Mouse (Mus musculus) left cerebral cortex, adult 9 months (tissue): Measurements from ENCODE around the gene Pms2.

Experiments used
- DNase-seq, 2 experiments: peaks; one replicate each; pipeline ENCODE4 v3.0.0; 2022; ENCODE audit warnings: low spot score in 2 of 2

Gene Pms2

DNA sequence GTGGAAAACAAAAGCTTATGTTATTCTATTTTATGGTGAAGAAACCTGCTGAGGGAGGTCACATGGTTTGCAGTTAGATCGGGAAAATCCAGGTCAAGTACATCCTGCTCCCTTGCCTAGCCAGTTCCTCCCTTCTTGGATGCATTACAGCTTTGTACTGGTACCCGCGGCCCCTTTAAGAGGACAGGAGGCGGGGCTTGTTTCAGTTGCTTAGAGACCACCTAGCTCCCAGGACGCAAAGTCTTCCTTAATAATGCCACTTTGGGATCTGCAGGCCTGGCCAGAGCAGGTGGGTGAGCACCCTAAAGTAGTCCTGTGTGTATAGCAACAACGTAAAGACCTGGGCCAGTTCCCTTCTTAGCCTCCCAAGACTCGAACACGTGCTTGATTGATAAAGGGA lies 23.1 kb downstream of the Pms2 start, which contains the start of gene Rsph10b:
Gene Rsph10b (plus strand): TSS at position 205 of the 400 bp plus-strand sequence.
- DNase-seq, result no peak

DNA sequence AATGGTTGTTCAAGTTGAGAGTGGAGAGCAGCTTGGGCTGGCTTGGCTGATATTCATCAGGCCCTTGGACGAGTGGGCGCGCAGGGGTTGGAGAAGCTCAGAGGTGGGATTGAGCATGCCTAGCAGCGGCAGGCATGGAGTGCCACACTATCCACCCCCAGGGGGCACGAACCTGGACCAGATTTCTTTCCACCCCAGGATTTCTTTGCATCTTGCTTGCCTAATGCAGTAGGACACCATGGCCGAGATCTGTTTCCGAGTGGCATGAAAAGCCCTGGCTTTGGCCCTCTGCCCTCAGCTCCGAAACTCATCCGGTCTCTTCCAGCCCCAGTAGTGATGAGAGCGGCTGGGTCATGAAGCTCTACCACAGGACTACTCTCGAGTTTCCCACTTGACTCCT lies 23.6 kb downstream of the Pms2 start:
- DNase-seq, result no peak

DNA sequence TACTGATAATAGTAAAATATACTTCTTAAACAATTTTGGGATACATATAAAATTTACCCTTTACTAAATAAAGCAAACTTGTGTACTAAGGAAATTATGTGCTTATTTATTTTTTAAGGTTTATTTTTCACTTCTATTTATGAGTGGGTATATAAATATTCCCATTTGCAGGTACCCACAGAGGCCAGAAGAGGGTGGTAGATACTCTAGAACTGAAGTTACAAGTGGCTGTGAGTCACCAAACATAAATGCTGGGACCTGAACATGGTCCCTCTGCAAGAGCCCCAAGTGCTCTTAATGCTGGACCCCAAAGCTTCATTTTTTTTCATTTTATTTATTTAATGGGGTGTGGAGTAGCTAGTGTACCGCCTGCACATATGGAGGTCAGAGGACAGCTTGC lies 24.1 kb downstream of the Pms2 start:
- DNase-seq, result no peak

DNA sequence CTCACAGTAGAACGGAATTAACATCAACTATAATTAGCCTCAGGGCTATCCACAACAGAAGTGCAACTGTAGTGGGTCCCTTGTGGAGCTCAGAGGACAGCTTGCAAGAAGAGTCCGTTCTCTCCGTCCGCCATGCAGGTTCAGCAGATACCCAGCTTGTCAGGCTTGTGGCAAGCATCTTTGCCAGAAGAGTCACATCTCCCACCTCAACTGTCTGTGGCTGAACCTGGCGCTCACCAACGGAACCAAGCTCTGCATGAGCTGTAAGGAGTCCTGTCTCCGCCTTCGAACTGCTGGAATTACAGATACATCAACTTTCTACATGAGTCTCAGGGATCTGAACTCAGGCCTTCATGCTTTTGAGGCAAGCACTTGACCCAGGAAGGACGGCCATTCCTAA lies 26.4 kb downstream of the Pms2 start:
- DNase-seq, result no peak

DNA sequence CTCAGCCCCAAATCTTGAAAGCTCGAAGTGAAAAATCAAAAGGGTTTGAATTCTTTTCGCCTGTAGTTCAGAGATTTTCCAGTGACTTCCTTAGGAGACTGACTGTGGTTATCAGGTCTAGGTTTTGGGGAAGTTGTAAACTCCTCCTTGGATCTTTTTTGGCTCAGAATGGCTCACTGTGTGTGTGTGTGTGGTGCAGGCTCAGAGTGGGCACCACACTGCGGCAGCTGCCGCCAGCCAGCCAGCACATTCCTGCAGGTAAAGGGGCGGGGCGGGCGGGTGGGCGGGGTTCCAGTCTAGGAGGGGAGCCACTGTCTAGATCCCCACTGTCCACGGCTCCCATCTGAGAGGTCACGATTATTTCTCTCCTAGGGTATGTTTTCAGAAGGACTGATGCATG lies 31.8 kb downstream of the Pms2 start:
- no peak for DNase-seq

DNA sequence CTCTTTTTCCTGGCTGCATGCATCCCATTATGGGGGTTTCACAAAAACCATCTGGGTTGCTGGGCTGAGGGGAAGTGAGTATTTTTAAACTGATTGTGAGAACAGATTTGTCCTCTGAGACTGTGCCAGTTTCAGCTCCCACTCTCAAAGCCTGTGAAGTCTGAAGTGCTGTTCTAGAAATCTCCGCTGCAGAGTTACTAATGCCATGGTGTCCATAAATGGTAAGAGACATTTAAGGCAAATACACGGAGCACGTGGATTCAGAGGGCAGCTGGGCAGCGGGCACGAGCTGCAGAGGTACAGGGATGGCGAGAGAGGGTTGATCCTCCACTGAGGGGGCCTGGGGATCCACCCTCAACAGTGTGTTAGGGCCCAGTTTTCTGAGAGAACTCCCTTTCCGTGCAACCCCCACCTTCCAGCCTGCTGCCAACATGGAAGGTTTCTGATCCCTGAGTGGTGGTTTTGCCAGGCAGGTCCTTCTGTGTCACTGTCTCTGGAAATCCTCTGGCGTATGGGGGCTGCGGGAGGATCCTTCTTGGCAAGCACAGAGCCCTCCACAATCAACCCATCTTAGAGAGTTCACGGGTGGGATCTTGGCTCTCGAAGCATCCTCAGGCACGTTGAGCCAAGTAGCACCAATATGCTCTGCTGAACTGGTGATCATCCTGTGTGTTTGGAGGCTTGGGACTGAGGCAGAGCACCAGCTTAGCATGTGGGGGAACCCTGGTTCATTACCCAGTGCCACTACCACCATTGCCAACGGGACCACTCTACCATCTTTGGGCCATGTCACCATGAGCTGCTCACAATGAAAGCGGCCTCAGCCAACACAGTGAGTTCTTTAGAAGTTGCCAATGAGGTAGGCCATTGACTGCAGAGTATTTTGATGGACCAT lies 33.7 kb downstream of the Pms2 start:
- peak; percentile 74 to 91 for DNase-seq

DNA sequence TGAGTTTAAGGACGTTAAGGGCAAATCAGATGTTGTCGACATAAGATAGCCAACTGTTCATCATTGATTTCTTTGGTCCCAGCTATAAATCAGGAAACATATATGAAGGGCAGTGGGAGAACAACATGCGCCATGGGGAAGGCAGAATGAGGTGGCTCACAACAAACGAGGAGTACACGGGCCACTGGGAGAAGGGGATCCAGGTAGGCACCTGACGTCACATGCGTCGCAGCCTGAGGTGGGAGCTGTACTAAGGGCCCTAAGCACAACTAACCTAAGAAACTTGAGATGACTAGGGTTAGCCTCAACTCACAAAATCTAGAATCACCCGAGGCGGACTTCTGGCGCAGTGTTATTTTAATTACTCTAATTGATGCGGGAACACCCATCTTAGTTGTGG lies 38.6 kb downstream of the Pms2 start:
- no peak for DNase-seq

DNA sequence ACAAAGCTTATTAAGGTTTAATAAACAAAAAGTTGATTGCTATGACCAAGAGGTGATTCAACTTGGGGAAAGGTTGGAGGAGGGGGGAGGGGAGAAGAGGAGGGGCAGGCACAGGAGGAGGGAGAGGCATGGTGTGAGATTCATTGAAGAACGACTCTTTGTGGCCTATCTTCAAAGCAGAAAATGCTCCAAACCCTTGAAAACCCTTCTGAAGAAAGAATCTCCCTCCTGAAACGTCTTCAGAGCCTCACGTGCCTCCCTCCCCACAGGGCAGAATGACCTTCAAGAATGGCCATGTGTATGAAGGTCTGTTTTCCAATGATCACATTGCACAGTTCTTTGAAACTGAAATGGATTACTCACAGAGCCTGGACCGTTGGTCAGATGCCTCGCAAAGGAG lies 40.3 kb downstream of the Pms2 start:
- no peak for DNase-seq

DNA sequence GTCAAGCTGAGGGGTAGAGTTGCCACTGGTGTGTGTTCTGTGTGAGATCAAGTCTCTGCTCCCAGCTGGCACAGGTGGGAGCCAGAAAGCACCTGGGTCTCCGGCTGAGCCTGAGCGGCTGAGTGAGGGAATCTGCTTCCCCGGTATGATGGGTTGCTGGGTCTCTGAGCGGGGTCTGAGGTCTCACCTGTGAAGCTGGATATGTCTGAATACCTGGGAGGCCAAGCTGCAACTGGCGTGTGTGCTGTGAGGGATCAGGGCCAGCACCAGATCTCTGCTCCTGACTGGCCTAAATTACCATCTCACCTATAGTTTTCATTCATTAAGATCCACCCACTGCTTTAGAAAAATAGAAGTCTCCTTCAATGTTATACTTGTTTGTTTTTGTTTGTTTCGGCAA lies 47.3 kb downstream of the Pms2 start:
- no peak for DNase-seq

DNA sequence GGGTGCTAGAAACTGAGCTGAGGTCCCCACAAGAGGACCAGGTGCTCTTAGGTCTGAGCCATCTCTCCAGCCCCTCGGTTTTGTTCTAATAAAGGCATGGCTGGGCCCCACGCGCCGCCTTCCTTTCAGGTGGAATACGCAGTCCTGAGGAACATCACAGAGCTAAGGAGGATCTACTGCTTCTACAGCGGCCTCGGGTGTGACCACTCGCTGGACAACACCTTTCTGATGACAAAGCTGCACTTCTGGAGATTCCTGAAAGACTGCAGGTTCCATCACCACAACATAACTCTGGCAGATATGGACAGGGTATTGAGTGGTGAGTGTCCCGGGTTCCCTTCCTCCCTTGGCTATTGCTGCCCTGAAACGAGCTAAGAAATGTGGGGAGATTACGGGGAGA lies 49.8 kb downstream of the Pms2 start:
- DNase-seq, result no peak

DNA sequence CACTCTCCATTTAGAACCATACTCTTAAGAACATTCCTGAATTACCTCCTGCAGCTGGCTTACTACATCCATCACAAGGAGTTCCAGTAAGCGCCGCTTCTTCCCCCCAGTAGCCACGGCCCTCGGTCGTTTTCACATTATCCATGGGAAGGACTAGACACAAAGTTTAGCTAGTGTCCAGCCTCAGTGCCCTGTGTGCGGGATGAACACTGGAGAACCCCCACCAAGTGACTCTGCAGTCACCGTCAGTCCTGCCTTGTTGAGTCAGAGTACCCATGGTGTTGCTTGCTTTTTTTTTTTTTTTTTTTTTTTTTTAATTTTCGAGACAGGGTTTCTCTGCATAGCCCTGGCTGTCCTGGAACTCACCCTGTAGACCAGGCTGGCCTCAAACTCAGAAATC lies 51.4 kb downstream of the Pms2 start:
- no peak for DNase-seq

DNA sequence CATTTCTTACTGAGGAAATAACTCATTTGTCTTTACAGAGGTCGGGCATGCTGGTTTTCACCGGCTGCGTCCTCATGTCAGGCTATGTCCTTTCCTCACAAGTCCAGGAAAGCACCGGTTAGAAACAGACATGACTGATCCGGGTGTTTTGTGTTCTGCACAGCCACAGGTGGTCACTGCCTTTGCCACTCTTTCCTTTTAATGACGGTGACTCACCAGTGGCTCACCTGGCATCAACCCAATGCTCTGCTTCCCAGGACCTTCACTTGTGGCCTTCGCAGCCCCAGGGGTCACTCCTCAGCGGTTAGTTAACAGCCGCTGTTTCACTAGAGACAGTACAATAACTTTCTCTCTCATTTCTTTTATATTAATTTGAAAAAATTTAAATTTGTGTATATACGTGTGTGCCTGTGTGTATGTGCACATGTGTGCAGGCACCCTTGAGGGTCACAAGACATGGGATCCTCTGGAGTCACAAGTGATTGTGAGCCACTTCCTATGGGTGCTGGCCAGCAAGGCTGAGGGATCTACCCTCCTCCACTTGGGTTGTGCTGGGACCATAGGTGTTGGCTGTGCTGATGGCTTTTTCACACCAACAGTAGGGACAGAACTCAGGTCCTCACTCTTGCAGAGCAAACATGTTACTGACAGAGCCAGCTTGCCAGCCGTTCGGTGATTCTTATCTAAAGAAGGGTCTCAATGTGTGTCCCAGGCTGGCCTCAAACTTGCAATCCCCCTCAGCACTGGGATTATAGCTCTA lies 56.0 kb downstream of the Pms2 start:
- DNase-seq, result no peak

DNA sequence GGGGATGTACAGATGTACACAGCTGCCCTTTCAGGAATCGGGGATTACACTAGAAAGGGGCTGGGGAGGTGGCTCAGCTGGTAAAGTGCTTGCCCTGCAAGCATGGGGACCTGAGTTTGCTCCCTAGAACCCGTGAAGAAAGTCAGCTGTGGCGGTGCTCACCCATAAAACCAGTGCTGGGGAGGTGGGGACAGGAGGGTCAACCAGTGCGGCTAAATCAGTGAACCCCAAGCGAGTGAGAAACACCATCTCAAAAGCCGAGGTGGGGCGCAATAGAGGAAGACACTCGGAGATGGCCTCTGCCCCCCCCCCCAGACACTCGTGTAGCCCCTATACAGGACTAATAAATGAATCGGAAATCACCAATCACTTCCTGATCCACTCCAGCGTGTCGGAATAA lies 56.9 kb downstream of the Pms2 start:
- no peak for DNase-seq

DNA sequence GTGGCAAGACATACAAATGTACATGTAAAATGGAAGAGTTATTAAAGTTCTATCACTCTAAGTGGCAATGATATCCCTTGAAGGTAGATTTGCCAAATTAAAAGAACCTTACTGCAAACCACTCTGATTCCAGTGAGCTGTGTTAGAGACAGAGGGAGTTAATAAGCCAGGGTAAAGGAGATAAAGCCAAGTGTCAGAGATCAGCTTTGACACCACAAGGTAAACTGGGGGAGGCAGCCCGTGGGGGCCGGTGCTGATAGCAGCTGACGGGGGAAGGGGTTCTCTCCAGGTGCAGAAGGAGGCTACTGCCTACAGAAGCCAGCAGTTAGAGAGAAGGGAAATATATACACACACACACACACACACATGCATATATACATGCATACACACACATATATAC lies 62.9 kb downstream of the Pms2 start:
- DNase-seq, result no peak

DNA sequence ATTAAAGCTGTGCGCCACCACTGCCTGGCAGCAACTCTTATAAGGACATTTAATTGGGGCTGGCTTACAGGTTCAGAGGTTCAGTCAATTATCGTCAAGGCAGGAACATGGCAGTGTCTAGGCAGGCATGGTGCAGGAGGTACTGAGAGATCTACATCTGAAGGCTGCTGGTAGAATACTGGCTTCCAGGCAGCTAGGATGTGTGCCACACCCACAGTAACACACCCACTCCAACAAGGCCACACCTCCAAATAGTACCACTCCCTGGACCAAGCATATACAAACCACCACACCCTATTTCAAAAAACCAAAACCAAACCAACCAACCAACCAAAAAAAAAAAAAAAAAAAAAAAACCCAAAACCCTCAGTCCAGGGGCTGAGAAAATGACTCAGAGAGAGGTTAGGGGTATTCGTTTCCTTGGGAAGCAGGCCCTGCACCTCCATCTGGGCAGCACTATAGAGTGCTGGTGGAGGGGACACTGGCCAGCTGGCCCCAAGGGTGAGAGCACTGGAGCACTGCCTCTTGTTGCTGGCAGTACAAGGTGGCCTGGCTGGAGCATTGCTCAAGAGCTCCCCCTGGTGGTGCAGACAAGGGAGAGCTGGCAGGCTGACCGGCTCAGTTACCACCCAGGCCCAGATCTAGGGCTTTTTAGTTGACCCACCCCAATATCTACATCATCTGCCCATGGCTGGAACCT lies 65.3 kb downstream of the Pms2 start:
- peak in 1 of 2 experiments; percentile 60 for DNase-seq

DNA sequence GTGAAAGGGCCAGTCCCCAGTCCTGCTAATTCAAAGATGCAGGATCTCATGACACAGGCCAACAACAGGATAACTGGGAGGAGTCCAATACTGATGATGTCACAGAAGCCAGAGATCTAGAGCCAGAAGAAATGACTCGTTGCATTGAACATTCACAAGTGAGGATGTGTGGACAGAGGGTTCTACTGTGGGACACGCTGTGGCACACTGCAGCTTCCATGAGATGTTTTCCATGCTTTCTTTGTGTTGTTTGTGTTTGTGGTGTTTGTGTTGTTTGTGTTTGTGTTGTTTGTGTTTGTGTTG lies 65.8 kb downstream of the Pms2 start:
- DNase-seq, result no peak

DNA sequence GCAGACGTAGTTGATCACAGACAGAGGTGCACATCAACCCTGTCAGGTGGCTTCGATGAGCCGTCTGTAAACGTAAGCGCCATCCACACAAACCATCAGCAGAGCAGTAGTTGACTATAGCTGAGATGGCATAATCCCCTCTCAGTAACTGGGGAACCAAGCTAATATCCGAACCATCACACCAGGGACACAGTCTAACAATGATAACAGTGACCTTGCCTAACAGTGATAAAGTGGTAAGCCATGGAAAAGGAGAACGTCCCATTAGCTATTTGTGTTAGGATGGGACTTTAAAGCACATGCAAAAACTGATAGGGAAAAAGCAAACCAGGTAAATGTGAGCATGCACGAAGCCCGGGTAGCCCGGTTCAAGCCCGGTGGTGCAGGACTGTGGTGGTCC lies 66.5 kb downstream of the Pms2 start:
- no peak for DNase-seq

DNA sequence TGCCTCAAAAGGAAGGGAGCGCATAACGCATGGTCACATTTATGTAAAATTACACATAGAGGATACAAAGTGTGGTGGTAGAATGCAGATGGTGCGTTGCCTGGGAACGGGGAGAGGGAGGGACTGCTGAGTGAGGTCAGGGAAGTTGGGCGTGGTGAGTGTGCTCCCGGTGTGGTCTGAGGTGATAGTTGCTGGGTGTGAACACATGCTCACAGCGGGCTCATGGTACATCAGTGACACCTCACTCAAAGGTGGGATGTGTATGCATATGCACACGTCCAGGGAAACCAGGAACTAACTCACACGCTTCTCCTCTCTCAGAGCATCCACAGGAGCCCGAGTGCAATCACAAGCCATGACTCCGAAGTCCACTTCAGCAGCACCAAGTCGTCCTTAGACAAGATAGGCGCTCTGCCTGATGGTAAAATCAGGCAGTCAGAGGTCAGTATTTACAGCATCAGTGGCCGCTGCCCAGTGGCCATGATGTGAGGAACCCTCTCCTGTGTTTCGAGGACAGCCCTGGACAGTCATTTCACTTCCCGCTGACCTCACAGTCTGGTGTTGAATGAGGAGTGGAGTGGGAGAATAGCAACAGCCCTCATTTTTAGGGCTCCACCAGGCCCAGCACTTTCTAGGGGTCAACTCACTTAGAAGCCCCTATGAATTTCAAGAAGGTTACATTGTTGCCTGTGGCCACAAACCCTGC lies 67.1 kb downstream of the Pms2 start:
- DNase-seq, result no peak

DNA sequence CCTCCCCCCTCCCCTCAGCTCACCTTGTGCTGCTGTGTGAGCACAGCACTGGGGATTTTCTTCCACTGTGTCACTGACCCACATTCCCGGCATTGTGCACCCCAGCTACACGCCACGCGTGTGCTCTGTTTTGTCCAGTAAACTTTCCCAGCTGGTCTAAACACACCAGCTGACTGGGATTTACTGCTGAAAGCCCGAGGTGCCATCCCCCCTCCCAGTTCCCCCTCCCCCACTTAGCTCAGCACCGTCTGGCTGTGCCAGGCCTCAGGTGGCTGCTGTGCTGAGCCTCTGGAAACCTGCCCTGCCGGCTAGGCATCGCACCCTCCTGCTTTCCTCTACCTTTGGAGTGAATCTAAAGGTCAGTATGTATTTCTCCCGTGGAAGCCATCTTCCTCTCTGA lies 71.1 kb downstream of the Pms2 start:
- DNase-seq, result no peak

DNA sequence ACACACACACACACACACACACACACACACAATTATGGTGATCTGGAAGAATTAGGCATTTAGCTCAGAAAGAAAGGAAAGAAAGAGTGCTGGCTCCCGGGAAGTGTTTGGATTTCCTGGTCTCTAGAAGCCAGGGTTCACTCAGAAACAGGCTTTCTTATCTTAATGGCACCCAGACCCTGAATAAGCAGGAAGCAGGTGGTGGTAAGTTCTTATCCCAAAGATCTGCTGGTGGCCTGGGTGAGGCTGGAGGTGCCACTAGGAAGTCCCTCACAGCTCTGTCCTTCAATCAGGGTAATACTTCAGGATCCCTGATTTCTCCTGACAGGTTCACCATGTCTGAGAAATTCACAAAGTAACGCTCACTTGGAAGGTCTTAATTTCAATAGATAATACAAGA lies 72.6 kb downstream of the Pms2 start:
- DNase-seq, result no peak
